Mouse (Mus musculus) neural tube, embryonic 13.5 days (tissue): ENCODE measurements around the gene Sdhc. TPM values are rescaled to one million over a fixed set of nuclear protein-coding genes. Genes with fewer than 3 reads are reported as not detected.
A peak's percentile ranks its signal among the peaks of the same experiment; 100 is the strongest.

ENCODE experiments used
- ATAC-seq: fragments of 200-750 bp; cut with Nextera tagmentation; 2 replicates; pipeline ENCODE4 v1.8.0; 2017; ENCODE audit warnings: low read depth, mild to moderate bottlenecking, moderate TSS enrichment, moderate library complexity
- H3K27ac ChIP-seq: fragments of 300-500 bp; sonication (generic); replicated peaks from 2 replicates; pipeline ENCODE4 v1.5.1; 2015; ENCODE audit warnings: moderate library complexity, mild to moderate bottlenecking, inconsistent platforms
- H3K27me3 ChIP-seq: fragments of 300-500 bp; sonication (generic); 2 replicates; pipeline ENCODE4 v1.6.1; 2015; ENCODE audit warnings: mild to moderate bottlenecking, inconsistent platforms
- H3K36me3 ChIP-seq: fragments of 300-500 bp; sonication (generic); 2 replicates; pipeline ENCODE4 v1.6.1; 2015; ENCODE audit warnings: mild to moderate bottlenecking, inconsistent platforms
- H3K4me1 ChIP-seq: fragments of 300-500 bp; sonication (generic); replicated peaks from 2 replicates; pipeline ENCODE4 v1.6.1; 2015; ENCODE audit warnings: inconsistent platforms
- H3K4me2 ChIP-seq: fragments of 300-500 bp; sonication (generic); 2 replicates; pipeline ENCODE4 v1.6.1; 2015; ENCODE audit warnings: inconsistent platforms, mild to moderate bottlenecking, moderate library complexity
- H3K4me3 ChIP-seq: fragments of 300-500 bp; sonication (generic); 2 replicates; pipeline ENCODE4 v1.5.1; 2015; ENCODE audit warnings: mild to moderate bottlenecking, inconsistent platforms
- H3K9ac ChIP-seq: fragments of 300-500 bp; sonication (generic); 2 replicates; pipeline ENCODE4 v1.6.1; 2015; ENCODE audit warnings: moderate library complexity, mild to moderate bottlenecking, inconsistent platforms
- H3K9me3 ChIP-seq: fragments of 300-500 bp; sonication (generic); 2 replicates; pipeline ENCODE4 v1.6.1; 2016; ENCODE audit warnings: inconsistent platforms
- WGBS: fragments of 180-500 bp; shearing (Covaris S2); methylation state at CpG from one replicate; pipeline ENCODE4 v1.1.7; 2015; 5-methylcytosine and 5-hydroxymethylcytosine counted together
- polyA plus RNA-seq: library from polyadenylated mRNA; unstranded; fragments of >200 nt; fragmentation: Nextera tagmentation; extraction: Ambion mirVana; gene quantifications from 2 replicates; pipeline ENCODE4 v1.2.1, GENCODE M21; 2015

Sdhc gene
- polyA plus RNA-seq, 1 experiment from 2014 or later: 278 TPM

DNA sequence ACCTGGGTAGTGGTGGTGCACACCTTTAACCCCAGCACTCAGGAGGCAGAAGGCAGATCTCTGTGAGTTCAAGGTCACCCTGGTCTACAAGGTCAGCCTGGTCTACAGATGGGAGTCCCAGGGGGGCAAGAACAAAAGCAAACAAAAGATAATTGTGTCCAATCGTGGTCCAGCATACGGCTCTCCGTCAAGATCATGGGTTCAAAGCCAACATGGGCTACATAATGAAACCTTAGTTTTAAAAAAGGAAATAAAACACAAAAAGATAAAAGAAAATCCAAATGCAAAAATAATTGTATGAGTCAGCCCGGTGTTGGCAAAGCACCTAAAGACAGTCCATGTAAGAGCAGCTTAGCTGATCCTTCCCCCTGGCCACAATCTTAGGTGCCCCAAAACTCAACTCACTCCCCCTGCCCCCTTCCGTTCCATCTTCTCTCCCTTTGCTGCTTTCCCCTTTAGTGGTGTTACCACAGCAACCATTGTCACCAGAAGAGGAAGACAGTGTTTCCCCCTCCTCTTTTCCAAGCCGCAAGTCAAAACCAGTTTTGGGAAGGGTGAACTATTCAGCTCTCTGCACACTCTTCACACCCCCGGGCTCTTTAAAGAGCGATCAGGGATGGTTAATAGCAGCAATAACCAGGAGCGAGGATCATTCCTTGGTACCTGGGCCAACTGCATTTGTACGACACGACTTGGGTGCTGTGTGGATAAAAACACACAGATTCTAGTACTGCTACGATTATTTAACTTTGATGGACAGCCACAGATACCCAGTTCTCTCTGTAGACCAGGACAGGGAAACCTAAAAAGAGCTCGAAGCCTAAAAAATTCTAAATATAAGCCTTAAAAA lies 37.7 kb upstream of the Sdhc start:
- 0 out of 2 replicates have a peak, but pooled peaks have one; percentile 17 for ATAC-seq
- WGBS: 25% methylated on average over 13 of the region's 13 CpGs
- no peak overlapping the region for H3K27ac ChIP-seq
- H3K36me3 ChIP-seq: no peaks in the 10 kb centered on the region
- peaks cover 19% of the 10 kb centered on the region for H3K27me3 ChIP-seq
- no peak overlapping the region for H3K9ac ChIP-seq
- H3K4me3 ChIP-seq: no peak overlapping the region
- H3K4me2 ChIP-seq: peak overlapping the region; percentile 27; the same call in 1 of the 2 replicates
- no peaks in the 10 kb centered on the region for H3K9me3 ChIP-seq
- H3K4me1 ChIP-seq: peaks cover 45% of the 10 kb centered on the region

DNA sequence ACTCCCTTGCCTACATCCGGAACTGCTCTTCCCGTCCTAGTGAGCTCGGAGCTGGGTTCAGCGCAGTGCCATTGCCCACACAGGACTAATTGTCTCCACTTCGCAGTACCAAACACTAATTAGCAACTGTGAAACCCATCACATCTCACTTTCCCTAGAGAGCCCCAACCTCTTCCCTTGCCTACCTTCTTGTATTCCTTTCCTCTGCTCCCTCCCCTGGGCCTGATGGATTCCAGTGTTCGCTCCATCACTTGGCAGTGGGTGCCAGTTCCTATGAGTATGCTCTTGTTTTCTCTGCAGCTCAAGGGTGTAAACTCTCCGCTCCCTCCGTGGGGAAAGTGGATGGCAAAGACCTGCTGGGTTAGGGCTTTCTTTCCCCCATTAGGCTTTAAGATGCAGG lies 35.3 kb upstream of the Sdhc start:
- ATAC-seq: no peak
- peak overlapping the region; percentile 4; the same call in 1 of the 2 replicates for H3K4me2 ChIP-seq

DNA sequence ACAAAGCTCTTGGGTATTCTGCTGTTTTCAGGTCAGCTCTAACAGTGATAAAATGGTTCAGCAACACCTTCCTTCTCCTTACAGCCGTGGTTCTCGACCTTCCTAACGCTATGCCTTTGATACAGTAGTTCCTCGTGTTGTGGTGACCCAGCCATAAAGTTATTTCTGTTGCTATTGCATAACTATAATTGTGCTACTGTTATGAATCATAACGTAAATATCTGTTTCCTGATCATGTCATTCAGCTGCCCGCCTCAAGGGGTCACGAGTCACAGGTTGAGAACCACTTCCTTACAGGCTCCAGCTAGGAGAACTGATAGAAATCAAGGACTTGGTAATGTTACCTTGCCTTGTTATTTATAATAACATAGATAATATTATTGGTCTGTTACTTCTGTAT lies 33.9 kb upstream of the Sdhc start:
- WGBS: 87% methylated on average over 7 of the region's 7 CpGs
- no peaks in the 10 kb centered on the region for H3K9me3 ChIP-seq
- no peak overlapping the region for H3K4me3 ChIP-seq
- no peaks in the 10 kb centered on the region for H3K36me3 ChIP-seq
- H3K4me1 ChIP-seq: peaks cover 27% of the 10 kb centered on the region
- no peak overlapping the region for H3K4me2 ChIP-seq
- no peak for ATAC-seq
- H3K9ac ChIP-seq: no peak overlapping the region
- no peaks in the 10 kb centered on the region for H3K27me3 ChIP-seq
- H3K27ac ChIP-seq: no peak overlapping the region

More for the DNA sequence above, 35.3 kb upstream of the Sdhc start:
- peaks cover 33% of the 10 kb centered on the region for H3K4me1 ChIP-seq
- peaks cover 1% of the 10 kb centered on the region; the same call in 1 of the 2 replicates for H3K27me3 ChIP-seq
- no peak overlapping the region for H3K9ac ChIP-seq
- no peak overlapping the region for H3K4me3 ChIP-seq
- 60% methylated on average over 8 of the region's 8 CpGs for WGBS
- H3K27ac ChIP-seq: 0 out of 2 replicates have a peak overlapping the region, but pooled peaks have one; percentile 28
- H3K9me3 ChIP-seq: no peaks in the 10 kb centered on the region
- no peaks in the 10 kb centered on the region for H3K36me3 ChIP-seq

DNA sequence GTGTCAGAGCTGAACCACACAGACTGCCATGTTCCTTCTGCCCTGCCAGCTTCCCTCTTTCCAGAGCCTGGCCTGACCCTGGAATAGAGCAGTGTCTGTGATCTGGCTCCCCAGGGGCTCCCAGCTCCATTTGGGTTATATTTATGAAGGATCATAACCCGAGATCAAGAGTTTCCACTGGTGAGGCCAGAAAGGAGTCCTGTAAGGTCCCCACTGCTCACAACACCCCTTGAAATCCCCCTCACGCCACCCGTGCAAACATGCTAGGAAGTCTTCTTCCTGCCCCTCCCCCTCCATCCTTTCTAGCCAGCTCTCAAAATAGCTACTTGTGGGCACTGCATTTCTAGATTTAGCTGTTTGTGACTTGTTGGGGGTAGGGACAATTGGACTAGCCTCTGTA lies 33.2 kb upstream of the Sdhc start:
- Histone ChIP-seq H3K4me1 (peaks cover 20% of the 10 kb centered on the region), H3K9ac (no peak overlapping the region), H3K4me2 (no peak overlapping the region), H3K4me3 (no peak overlapping the region), H3K36me3 (no peaks in the 10 kb centered on the region), H3K27me3 (no peaks in the 10 kb centered on the region), H3K27ac (no peak overlapping the region), H3K9me3 (no peaks in the 10 kb centered on the region)
- no peak for ATAC-seq
- 57% methylated on average over 3 of the region's 3 CpGs for WGBS

DNA sequence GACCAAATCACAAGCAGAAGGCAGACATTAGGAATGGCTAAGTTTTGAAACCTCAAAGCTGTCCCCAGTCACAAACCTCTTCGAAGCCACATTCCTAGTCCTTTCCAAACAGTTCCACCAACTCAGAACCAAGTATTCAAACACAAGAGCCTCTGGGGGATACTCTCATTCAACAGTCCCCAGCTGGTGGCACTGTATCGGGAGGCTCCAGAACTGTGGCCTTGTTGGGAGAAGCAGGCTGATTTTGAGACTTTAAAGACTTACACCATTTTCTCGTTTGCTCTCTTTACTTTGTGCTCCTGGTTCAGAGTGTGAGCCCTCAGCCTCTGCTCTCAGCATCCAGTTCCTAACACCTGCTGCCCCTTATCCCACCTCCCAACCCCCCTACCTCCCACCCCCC lies 32.6 kb upstream of the Sdhc start:
- no peak overlapping the region for H3K9ac ChIP-seq
- H3K4me1 ChIP-seq: peaks cover 14% of the 10 kb centered on the region
- H3K9me3 ChIP-seq: no peaks in the 10 kb centered on the region
- ATAC-seq: no peak
- no peak overlapping the region for H3K27ac ChIP-seq
- H3K4me3 ChIP-seq: no peak overlapping the region
- H3K4me2 ChIP-seq: no peak overlapping the region
- 75% methylated on average over 3 of the region's 3 CpGs for WGBS
- no peaks in the 10 kb centered on the region for H3K36me3 ChIP-seq
- no peaks in the 10 kb centered on the region for H3K27me3 ChIP-seq

DNA sequence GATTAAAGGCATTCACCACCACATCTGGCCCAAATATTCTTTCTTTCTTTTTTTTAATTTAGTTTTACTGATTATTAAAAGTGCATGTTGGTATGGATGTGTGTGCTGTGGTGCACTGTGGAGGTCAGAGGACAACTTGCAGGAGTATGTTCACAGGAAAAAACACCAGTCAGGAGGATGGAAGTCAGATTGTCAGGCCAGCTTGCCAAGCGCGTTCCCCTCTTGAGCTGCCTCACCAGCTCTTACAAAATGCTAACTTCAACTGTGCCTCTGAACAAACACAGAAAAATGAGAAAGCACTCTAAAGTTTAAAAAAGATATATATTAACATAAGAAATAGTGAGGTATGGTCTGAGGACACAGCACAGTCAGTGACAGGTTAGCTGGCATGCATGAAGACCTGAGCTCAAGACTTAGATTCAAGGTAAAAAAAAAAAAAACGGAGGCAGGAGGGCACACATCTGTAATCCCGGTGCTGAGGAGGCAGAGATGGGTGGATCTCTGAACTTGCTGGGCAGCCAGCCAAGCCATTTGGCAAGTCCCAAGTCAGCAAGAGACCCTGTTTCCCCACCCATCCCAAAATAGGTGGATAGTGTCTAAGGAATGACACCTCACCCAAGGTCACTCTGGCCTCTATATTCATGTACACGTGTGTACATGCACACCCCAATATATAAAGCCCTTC lies 29.2 kb upstream of the Sdhc start:
- Histone ChIP-seq H3K9me3 (no peaks in the 10 kb centered on the region), H3K4me3 (no peak overlapping the region), H3K4me1 (no peaks in the 10 kb centered on the region), H3K27me3 (no peaks in the 10 kb centered on the region), H3K4me2 (no peak overlapping the region), H3K36me3 (no peaks in the 10 kb centered on the region), H3K27ac (no peak overlapping the region), H3K9ac (no peak overlapping the region)
- no peak for ATAC-seq
- WGBS: 82% methylated on average over 5 of the region's 5 CpGs

DNA sequence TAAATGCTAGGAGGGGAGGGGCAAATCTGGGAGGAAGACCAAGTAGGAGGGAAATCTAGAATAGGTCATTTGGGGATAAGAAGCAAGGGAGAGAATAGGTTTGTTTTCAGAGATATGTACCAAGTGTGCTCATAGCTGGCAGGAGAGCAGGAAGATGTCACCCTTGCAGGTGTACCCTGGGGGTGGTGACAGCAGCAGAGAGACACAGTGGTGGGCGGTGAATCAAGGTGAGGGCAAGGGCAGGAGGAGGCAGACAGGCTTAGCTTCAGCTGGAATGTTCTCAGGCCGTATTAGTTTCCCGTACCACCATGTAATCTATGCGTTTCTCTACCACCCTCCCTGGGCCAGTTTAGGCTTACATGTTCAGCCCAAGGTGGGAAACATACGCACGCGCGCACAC lies 22.4 kb upstream of the Sdhc start:
- Histone ChIP-seq H3K4me2 (no peak overlapping the region), H3K36me3 (no peaks in the 10 kb centered on the region), H3K4me1 (no peaks in the 10 kb centered on the region), H3K27ac (no peak overlapping the region), H3K4me3 (no peak overlapping the region), H3K9me3 (no peaks in the 10 kb centered on the region), H3K27me3 (no peaks in the 10 kb centered on the region; the same call in 1 of the 2 replicates), H3K9ac (no peak overlapping the region)
- 96% methylated on average over 8 of the region's 8 CpGs for WGBS
- no peak for ATAC-seq

DNA sequence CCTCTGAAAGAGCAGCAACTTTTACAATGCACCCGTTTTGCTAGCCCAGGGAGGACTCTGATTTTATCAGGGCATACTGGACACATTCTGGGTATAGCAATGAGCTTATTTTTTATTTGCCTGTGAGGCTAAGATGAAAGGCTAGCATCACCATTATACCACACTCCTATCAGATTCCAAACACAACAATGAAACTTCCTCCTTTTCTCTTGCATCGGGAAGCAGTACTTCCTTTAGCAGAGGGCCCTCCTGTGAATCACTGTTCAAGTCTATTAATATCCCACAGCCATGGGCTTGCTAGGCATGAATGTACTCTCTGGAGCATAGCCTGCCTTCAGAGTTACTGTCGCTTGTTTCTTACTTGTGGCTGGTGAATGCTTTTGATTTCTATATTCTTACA lies 20.7 kb upstream of the Sdhc start:
- H3K27ac ChIP-seq: 0 out of 2 replicates have a peak overlapping the region, but pooled peaks have one; percentile 6
- no peak for ATAC-seq
- no peaks in the 10 kb centered on the region for H3K36me3 ChIP-seq
- no peak overlapping the region for H3K4me2 ChIP-seq
- no peak overlapping the region for H3K4me3 ChIP-seq
- no peak overlapping the region for H3K9ac ChIP-seq
- no peaks in the 10 kb centered on the region for H3K4me1 ChIP-seq
- H3K9me3 ChIP-seq: no peaks in the 10 kb centered on the region
- no peaks in the 10 kb centered on the region; the same call in 1 of the 2 replicates for H3K27me3 ChIP-seq
- 69% methylated on average over 3 of the region's 3 CpGs for WGBS

DNA sequence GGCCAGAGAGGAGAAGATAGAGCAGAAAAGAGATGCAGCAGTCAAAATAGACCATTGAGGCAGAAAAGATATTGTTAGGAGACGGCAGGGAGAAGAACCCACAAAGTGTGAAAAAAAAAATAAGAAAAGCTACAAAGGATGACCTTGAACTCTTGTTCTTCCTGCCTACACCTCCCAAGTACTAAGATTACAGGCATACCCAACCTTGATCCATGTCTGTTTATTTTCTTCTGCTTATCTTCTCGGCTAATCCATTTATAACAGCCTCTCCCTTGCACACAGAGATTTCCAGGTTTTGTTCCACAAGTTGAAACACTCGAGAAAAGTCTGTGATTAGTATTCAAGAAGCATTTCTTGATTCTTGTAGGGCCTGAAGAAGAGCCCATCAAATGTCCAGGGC lies 19.5 kb upstream of the Sdhc start:
- Histone ChIP-seq H3K4me2 (no peak overlapping the region), H3K9ac (no peak overlapping the region), H3K36me3 (no peaks in the 10 kb centered on the region), H3K4me3 (no peak overlapping the region), H3K9me3 (no peaks in the 10 kb centered on the region), H3K27me3 (no peaks in the 10 kb centered on the region; the same call in 1 of the 2 replicates), H3K27ac (no peak overlapping the region), H3K4me1 (no peaks in the 10 kb centered on the region)
- no peak for ATAC-seq
- WGBS: 71% methylated on average over 3 of the region's 3 CpGs

DNA sequence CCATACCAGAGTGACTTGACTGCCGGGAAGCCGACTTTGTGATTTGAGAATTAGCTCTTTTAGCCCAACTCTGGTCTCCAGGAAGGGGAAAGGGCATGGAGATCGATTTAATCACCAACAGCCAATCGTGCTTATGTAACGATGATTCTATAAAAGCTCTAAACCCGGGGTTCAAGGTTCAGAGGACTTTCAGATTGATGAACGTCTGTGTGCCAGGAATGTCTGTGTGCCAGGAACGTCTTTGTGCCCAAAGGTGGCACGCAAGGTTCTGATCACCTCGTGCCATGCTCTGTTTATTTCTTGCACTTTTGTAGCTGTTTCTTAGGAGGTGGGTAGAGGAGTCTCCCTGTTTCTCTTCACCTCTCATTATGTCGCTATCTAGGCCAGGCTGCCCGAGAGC lies 18.5 kb upstream of the Sdhc start:
- Histone ChIP-seq H3K9ac (no peak overlapping the region), H3K9me3 (no peaks in the 10 kb centered on the region), H3K4me3 (no peak overlapping the region), H3K27ac (no peak overlapping the region), H3K27me3 (no peaks in the 10 kb centered on the region; the same call in 1 of the 2 replicates), H3K4me2 (no peak overlapping the region), H3K4me1 (no peaks in the 10 kb centered on the region), H3K36me3 (no peaks in the 10 kb centered on the region)
- no peak for ATAC-seq
- 90% methylated on average over 12 of the region's 12 CpGs for WGBS

DNA sequence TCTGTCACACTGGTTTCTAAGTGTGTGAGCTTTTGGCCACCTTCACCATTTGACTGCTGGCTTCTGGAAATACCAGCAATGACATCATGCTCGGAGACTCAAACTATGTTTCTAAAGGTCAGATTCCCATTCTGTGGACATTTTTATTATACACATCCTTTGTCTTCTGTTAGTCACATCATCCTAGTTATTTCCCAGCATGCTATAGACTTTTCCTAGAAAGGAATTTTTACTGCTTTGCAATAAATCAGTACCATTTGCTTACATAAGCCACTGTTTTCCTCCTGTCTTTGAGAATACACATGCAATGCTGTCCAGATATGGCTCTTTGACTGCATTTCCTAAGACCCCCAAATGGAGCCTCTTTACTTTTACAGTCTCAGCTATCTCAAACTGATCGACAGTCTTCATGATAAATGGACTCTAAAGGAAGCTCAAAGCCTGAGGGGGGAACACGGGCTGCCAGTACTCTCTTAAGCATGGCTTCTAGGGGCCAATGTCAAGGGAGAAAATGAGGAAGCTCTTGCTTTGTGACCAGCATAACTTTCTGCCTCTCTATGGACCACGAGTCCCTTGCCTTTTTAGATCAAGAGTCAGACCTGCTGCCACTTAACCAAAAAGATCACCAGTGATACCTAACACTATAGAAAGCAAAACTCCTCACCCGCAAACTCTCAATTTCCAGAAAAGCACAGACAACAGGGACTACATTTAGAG lies 15.4 kb upstream of the Sdhc start:
- Histone ChIP-seq H3K4me2 (no peak overlapping the region), H3K9ac (no peak overlapping the region), H3K36me3 (no peaks in the 10 kb centered on the region), H3K4me1 (no peaks in the 10 kb centered on the region), H3K4me3 (no peak overlapping the region), H3K27me3 (peaks cover under 1% of the 10 kb centered on the region), H3K27ac (no peak overlapping the region), H3K9me3 (no peaks in the 10 kb centered on the region)
- ATAC-seq: no peak
- WGBS: 73% methylated on average over 5 of the region's 5 CpGs

DNA sequence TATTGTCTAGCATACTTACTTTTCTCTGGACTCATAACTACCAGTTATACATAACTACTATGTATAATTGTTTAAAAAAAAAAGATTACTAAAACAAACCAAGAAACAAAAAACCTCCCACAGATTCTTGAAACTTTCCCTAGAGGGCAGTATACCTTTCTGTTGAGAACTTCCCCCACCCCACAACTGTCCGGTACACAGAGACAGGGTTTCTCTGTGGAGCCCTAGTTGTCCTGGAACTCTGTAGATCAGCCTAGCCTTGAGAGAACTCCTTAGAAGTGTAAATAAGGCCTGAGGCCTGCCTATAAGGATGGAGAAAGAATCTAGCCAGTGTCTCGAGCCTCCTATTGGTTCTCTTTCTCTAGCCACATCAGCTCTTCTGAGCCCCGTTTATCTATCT lies 13.9 kb upstream of the Sdhc start:
- Histone ChIP-seq H3K4me3 (no peak overlapping the region), H3K27me3 (peaks cover 15% of the 10 kb centered on the region), H3K9me3 (no peaks in the 10 kb centered on the region), H3K4me2 (no peak overlapping the region), H3K36me3 (no peaks in the 10 kb centered on the region), H3K27ac (no peak overlapping the region), H3K4me1 (peaks cover 9% of the 10 kb centered on the region; the same call in 1 of the 2 replicates), H3K9ac (no peak overlapping the region)
- WGBS: 35% methylated on average over 3 of the region's 3 CpGs
- no peak for ATAC-seq
